Mouse (Mus musculus): ENCODE measurements around the gene Anapc2.

DNA sequence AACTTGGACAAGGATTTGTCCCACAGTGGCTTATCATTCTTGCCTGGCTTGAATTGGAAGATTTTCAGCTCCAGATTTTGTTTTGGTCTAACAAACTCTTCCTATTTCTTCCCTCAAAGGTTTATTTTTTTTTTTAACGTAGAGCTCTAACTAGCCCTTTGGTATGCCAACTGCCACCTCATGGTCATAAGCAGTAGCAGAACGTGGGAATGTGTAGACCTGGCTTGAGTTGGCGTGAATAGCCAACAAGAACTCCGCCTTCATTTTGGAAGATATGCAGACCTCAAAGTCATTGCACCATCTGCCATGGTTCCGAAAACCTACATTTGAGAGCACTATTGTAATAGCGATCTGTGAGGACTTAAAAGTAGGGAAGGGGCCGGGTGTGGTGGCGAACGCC, 59.2 kb downstream of the Anapc2 start:
- no peak for TF ChIP-seq TAL1 (IDR thresholded peaks at IDR 0.05; ENCODE audit: low read length)
- TF ChIP-seq CTCF (IDR thresholded peaks at IDR 0.05 in 2 of 3, conservative IDR thresholded peaks at IDR 0.05 in 1 of 3; ENCODE audit: control insufficient read depth in 1 of 3, insufficient read depth in 1 of 3, low read depth in 2 of 3, low read length in 3 of 3, poor library complexity in 1 of 3, severe bottlenecking in 1 of 3) = no peak; a peak in 1 of 6 replicates
- TF ChIP-seq HCFC1 (IDR thresholded peaks at IDR 0.05; ENCODE audit: low read depth, low read length) = no peak
- TF ChIP-seq USF1 (IDR thresholded peaks at IDR 0.05; ENCODE audit: low read depth, low read length) = no peak
- TF ChIP-seq POLR2A (IDR thresholded peaks at IDR 0.05; ENCODE audit: control insufficient read depth in 1 of 2, insufficient read depth in 1 of 2, low read depth in 1 of 2, low read length in 2 of 2, poor library complexity in 1 of 2) = no peak
- no peak for TF ChIP-seq MXI1 (IDR thresholded peaks at IDR 0.05; ENCODE audit: low read depth, low read length)
- no peak for TF ChIP-seq UBTF (IDR thresholded peaks at IDR 0.05; ENCODE audit: borderline replicate concordance, insufficient read depth, low read depth, low read length)
- no peak for TF ChIP-seq KAT2A (conservative IDR thresholded peaks at IDR 0.05; ENCODE audit: low read depth, low read length)
